Mouse (Mus musculus): Measurements from ENCODE around the gene Klf4.

- TF ChIP-seq CTCF (IDR thresholded peaks at IDR 0.05) (no peak), POLR2A (IDR thresholded peaks at IDR 0.05; ENCODE audit: insufficient read depth, low read depth, low read length) (no peak)
Measured at GRCm38 (mm10) chr4:55564317-55564716, 32.1 kb upstream of the Klf4 start.

Data from heart, adult 2 months (tissue).